Mouse (Mus musculus): ENCODE measurements around the gene Myh7.
A peak's percentile ranks its signal among the peaks of the same experiment; 100 is the strongest.
"Not testable (repeated sequence)": the region's sequence is repeated elsewhere in the genome, so short reads cannot be mapped to it uniquely, and the experiment has no call there.

Myh7 gene

GRCm38 (mm10) chr14:54994136-54994868 is at the start of gene Myh7:
TSS of gene Myh7 (minus strand) at chr14:54994626.
- no peak for DNase-seq (ENCODE audit: low spot score in 2 of 2)

- not testable (repeated sequence) for DNase-seq (ENCODE audit: low spot score in 2 of 2)
Observed at GRCm38 (mm10) chr14:55043694-55044093, 49.3 kb upstream of the Myh7 start.

GRCm38 (mm10) chr14:55032695-55033225 is 38.3 kb upstream of the Myh7 start:
- no peak for DNase-seq (ENCODE audit: low spot score in 2 of 2)

- no peak for DNase-seq (ENCODE audit: low spot score in 2 of 2)
Observed at GRCm38 (mm10) chr14:55029034-55029698, 34.7 kb upstream of the Myh7 start.

GRCm38 (mm10) chr14:55028333-55028835 is 34.0 kb upstream of the Myh7 start:
- no peak for DNase-seq (ENCODE audit: low spot score in 2 of 2)

- no peak for DNase-seq (ENCODE audit: low spot score in 2 of 2)
Observed at GRCm38 (mm10) chr14:55027653-55028052, 33.2 kb upstream of the Myh7 start.

- no peak for DNase-seq (ENCODE audit: low spot score in 2 of 2)
Observed at GRCm38 (mm10) chr14:55027251-55027650, 32.8 kb upstream of the Myh7 start.

- DNase-seq (ENCODE audit: low spot score in 2 of 2): no peak
Observed at GRCm38 (mm10) chr14:55025527-55025926, 31.1 kb upstream of the Myh7 start.

- peak in 1 of 2 experiments; percentile 48 for DNase-seq (ENCODE audit: low spot score in 2 of 2)
Observed at GRCm38 (mm10) chr14:55024236-55024635, 29.8 kb upstream of the Myh7 start.

- DNase-seq (ENCODE audit: low spot score in 2 of 2): no peak
Observed at GRCm38 (mm10) chr14:55023011-55023410, 28.6 kb upstream of the Myh7 start.

- DNase-seq (ENCODE audit: low spot score in 2 of 2): no peak
Observed at GRCm38 (mm10) chr14:55020394-55020793, 26.0 kb upstream of the Myh7 start.

- no peak for DNase-seq (ENCODE audit: low spot score in 2 of 2)
Observed at GRCm38 (mm10) chr14:55016876-55017275, 22.4 kb upstream of the Myh7 start.

- DNase-seq (ENCODE audit: low spot score in 2 of 2): no peak
Observed at GRCm38 (mm10) chr14:55015767-55016111, 21.3 kb upstream of the Myh7 start.

- peak; percentile 97 to 99 for DNase-seq (ENCODE audit: low spot score in 2 of 2)
Observed at GRCm38 (mm10) chr14:55014991-55015766, 20.8 kb upstream of the Myh7 start, which contains the start of gene Ngdn. TSS of gene Ngdn (plus strand) at chr14:55015454.

- DNase-seq (ENCODE audit: low spot score in 2 of 2): no peak
Observed at GRCm38 (mm10) chr14:55014591-55014990, 20.2 kb upstream of the Myh7 start.

GRCm38 (mm10) chr14:55011116-55011515 is 16.7 kb upstream of the Myh7 start:
- no peak for DNase-seq (ENCODE audit: low spot score in 2 of 2)

GRCm38 (mm10) chr14:55008417-55008816 is 14.0 kb upstream of the Myh7 start:
- DNase-seq (ENCODE audit: low spot score in 2 of 2): no peak

- DNase-seq (ENCODE audit: low spot score in 2 of 2): no peak
Observed at GRCm38 (mm10) chr14:55007120-55007908, 12.9 kb upstream of the Myh7 start.

GRCm38 (mm10) chr14:55006541-55006940 is 12.1 kb upstream of the Myh7 start:
- DNase-seq (ENCODE audit: low spot score in 2 of 2): no peak

GRCm38 (mm10) chr14:55005967-55006366 is 11.5 kb upstream of the Myh7 start:
- DNase-seq (ENCODE audit: low spot score in 2 of 2): no peak

GRCm38 (mm10) chr14:55005506-55005905 is 11.1 kb upstream of the Myh7 start:
- DNase-seq (ENCODE audit: low spot score in 2 of 2): no peak

Data from frontal cortex, postnatal 14 days (tissue).